Mouse (Mus musculus) liver, postnatal 0 days (tissue): ENCODE measurements around the gene Dcaf1.
A peak's percentile ranks its signal among the peaks of the same experiment; 100 is the strongest.

ENCODE experiments used
- CTCF ChIP-seq: sonication (generic); IDR thresholded peaks from 2 replicates; pipeline ENCODE4 v1.5.1; 2016; ENCODE audit warnings: antibody characterized with exemption, low read depth
- EP300 ChIP-seq: IDR thresholded peaks from 2 replicates; pipeline ENCODE4 v1.6.1; 2016; ENCODE audit warnings: antibody characterized with exemption, low read depth, mild to moderate bottlenecking

DNA sequence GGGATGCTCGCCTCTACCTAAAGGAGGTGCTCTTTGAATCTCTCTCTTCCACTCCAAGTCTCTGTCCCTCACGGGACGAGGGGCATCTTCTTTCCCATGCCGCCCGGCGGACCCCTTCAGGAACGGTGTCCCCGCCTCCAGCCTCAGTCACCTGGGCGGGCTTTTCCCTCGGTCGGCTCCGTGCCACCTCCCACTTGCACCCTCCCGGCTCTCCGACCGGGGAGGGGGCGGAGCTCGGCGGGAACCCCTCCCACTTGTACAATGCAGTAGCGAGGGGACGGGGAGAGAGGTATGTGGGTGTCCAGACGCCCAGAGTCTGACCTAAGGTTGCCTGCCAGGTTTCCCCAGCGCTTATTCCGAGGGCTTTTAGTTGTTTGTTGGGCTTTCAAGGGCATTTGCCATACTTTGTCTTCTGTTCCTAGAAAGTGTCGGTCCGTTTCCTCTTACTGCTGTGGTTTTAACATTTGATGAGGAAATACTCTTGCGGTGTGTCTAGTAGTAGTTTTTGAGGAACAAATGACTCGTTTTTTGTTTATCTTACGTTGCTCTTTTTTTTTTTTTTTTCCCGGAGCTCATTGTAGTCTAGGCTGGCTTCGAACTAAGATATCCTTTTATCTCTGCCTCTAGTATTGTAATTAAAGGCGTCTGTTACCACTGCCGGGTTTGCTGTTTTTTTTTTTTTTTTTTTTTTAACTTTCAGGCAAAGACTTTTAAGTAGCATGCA, 869 bp downstream of the Dcaf1 start:
- TF ChIP-seq CTCF (no peak), EP300 (peak; percentile 32; the same call in 1 of the 2 replicates)
